16 mouse cellular contexts compared by ENCODE assay signal in genomic region chr17:5822541-5822940, GRCm38 (mm10). TPM values are rescaled to one million over a fixed set of nuclear protein-coding genes. Genes with fewer than 3 reads are reported as not detected.
DNase-seq lines count a peak whose midpoint lies in the region; ATAC-seq and TF ChIP-seq lines count a peak whose summit lies in the region.
"Had no signal": no experiment of that assay in that cellular context is flagged by ENCODE, and none has a peak within 500 bp of the region (broad histone marks: within the 10 kb centered on the region; RNA-seq: fewer than 3 reads in every experiment).

No protein-coding gene starts in this region.

- intact Hi-C loops in gastrocnemius, postnatal 14 days (cut with DNase I; ENCODE audit: low total_unique reads), result no loop called here

- WGBS in kidney, embryonic 16.5 days, result 73% methylated on average over 2 of the region's 2 CpGs
- 72% methylated on average over 2 of the region's 2 CpGs for WGBS in midbrain, embryonic 10.5 days
- WGBS in midbrain, postnatal 0 days, result 88% methylated on average over 2 of the region's 2 CpGs

- no peaks in the 10 kb centered on the region for H3K36me3 ChIP-seq in kidney, embryonic 16.5 days (ENCODE audit: insufficient read depth, low read length)
- no peaks in the 10 kb centered on the region for H3K36me3 ChIP-seq in midbrain, embryonic 10.5 days
- H3K36me3 ChIP-seq in midbrain, postnatal 0 days (ENCODE audit: insufficient read depth, low read length), result no peaks in the 10 kb centered on the region
- H3K36me3 ChIP-seq: liver, embryonic 13.5 days; neural tube, embryonic 15.5 days had no signal

- no peak for ATAC-seq in kidney, embryonic 16.5 days (ENCODE audit: low FRiP score, low TSS enrichment)
- ATAC-seq in midbrain, postnatal 0 days (ENCODE audit: low FRiP score), result no peak
- ATAC-seq: activated CD4-positive, CD25-positive, alpha-beta regulatory T cell, adult 4 months; forebrain, postnatal 0 days had no signal

- H3K9me3 ChIP-seq in kidney, embryonic 16.5 days (ENCODE audit: low read length), result no peaks in the 10 kb centered on the region
- no peaks in the 10 kb centered on the region for H3K9me3 ChIP-seq in midbrain, embryonic 10.5 days (replicated peaks)
- no peaks in the 10 kb centered on the region for H3K9me3 ChIP-seq in midbrain, postnatal 0 days (ENCODE audit: low read length)
- H3K9me3 ChIP-seq: liver, embryonic 13.5 days; neural tube, embryonic 15.5 days had no signal

- no peak for TF ChIP-seq CTCF in midbrain, postnatal 0 days (IDR thresholded peaks at IDR 0.05)

- H3K4me2 ChIP-seq in kidney, embryonic 16.5 days (replicated peaks; ENCODE audit: low read depth, low read length), result no peak overlapping the region
- H3K4me2 ChIP-seq in midbrain, postnatal 0 days (ENCODE audit: low read depth, low read length, poor library complexity, severe bottlenecking), result no peak overlapping the region
- H3K4me2 ChIP-seq: liver, embryonic 13.5 days; neural tube, embryonic 15.5 days had no signal

- H3K4me1 ChIP-seq in kidney, embryonic 16.5 days (ENCODE audit: insufficient read depth, low read length), result peaks cover 19% of the 10 kb centered on the region
- peaks cover 14% of the 10 kb centered on the region for H3K4me1 ChIP-seq in midbrain, embryonic 10.5 days
- H3K4me1 ChIP-seq in midbrain, postnatal 0 days (ENCODE audit: insufficient read depth, low read length), result no peaks in the 10 kb centered on the region

- peak; percentile 24 for DNase-seq in gastrocnemius, adult 18-20 months (ENCODE audit: low spot score)
- no peak for DNase-seq in gastrocnemius, postnatal 14 days
- no peak for DNase-seq in kidney, adult 18-20 months
- DNase-seq in midbrain, embryonic 10.5 days (ENCODE audit: low spot score), result no peak
- DNase-seq in midbrain, postnatal 0 days (ENCODE audit: low spot score), result no peak
- peak; percentile 46 for DNase-seq in skeletal muscle tissue, adult 2 months (ENCODE audit: low read depth, low spot score)
- no peak for DNase-seq in testis, postnatal 14 days (ENCODE audit: low spot score)
- DNase-seq: cerebellum, adult 9-11 months; forebrain, postnatal 0 days; heart, postnatal 4 days; liver, embryonic 13.5 days; thymus, adult 18-20 months had no signal

- H3K27me3 ChIP-seq in kidney, embryonic 16.5 days (ENCODE audit: insufficient read depth, low read length), result no peaks in the 10 kb centered on the region
- no peaks in the 10 kb centered on the region for H3K27me3 ChIP-seq in midbrain, embryonic 10.5 days (ENCODE audit: low read depth, poor library complexity, severe bottlenecking)
- H3K27me3 ChIP-seq in midbrain, postnatal 0 days (ENCODE audit: insufficient read depth, low read length), result no peaks in the 10 kb centered on the region
- H3K27me3 ChIP-seq: liver, embryonic 13.5 days; neural tube, embryonic 15.5 days had no signal

- no peak overlapping the region for H3K4me3 ChIP-seq in kidney, embryonic 16.5 days (ENCODE audit: low read length)
- no peak overlapping the region for H3K4me3 ChIP-seq in midbrain, embryonic 10.5 days
- no peak overlapping the region for H3K4me3 ChIP-seq in midbrain, postnatal 0 days (ENCODE audit: low read depth, low read length)
- H3K4me3 ChIP-seq: erythroblast, embryonic 14.5 days; liver, embryonic 13.5 days; neural tube, embryonic 15.5 days had no signal

- H3K27ac ChIP-seq in kidney, embryonic 16.5 days (ENCODE audit: low read length), result peak overlapping the region; percentile 14; the same call in 1 of the 2 replicates
- 0 out of 2 replicates have a peak overlapping the region, but pooled peaks have one; percentile 6 for H3K27ac ChIP-seq in midbrain, embryonic 10.5 days (replicated peaks)
- no peak overlapping the region for H3K27ac ChIP-seq in midbrain, postnatal 0 days (ENCODE audit: low read depth, low read length)
- H3K27ac ChIP-seq: liver, embryonic 13.5 days; neural tube, embryonic 15.5 days had no signal

- H3K9ac ChIP-seq in kidney, embryonic 16.5 days (replicated peaks; ENCODE audit: low read length), result no peak overlapping the region
- no peak overlapping the region for H3K9ac ChIP-seq in midbrain, postnatal 0 days (replicated peaks; ENCODE audit: low read length, poor library complexity, severe bottlenecking)
- H3K9ac ChIP-seq: forebrain, postnatal 0 days; liver, embryonic 13.5 days; neural tube, embryonic 15.5 days had no signal

RNA-seq across cellular contexts. Expression of gene Snx9, which starts 18.6 kb away (rescaled TPM):
- total RNA-seq in gastrocnemius, adult 18-20 months (2021), result 10 to 100 TPM; 24.6 to 28.9 TPM
- total RNA-seq in gastrocnemius, postnatal 14 days (2021), result 10 to 100 TPM; 21.0 to 23.9 TPM
- 31.9 and 34.0 TPM in 2 replicates for polyA plus RNA-seq in kidney, embryonic 16.5 days (2015; fragmentation: Nextera tagmentation; extraction: Ambion mirVana)
- 14.2 and 15.3 TPM in 2 replicates for polyA plus RNA-seq in midbrain, embryonic 10.5 days (2016; fragmentation: Nextera tagmentation; extraction: Ambion mirVana)
- total RNA-seq in midbrain, postnatal 0 days (2014; rRNA removed), result 10.4 and 11.3 TPM in 2 replicates
- 4.8 and 5.3 TPM in 2 replicates for polyA plus RNA-seq in midbrain, postnatal 0 days (2015; fragmentation: Nextera tagmentation; extraction: Ambion mirVana)

Comparison
In these comparisons a context has a peak if more than half of its experiments do, and no peak if none do; other contexts are left out.
1. DNase-seq: peak in gastrocnemius, adult 18-20 months (single experiment) and skeletal muscle tissue, adult 2 months (single experiment); none in gastrocnemius, postnatal 14 days (single experiment), kidney, adult 18-20 months (single experiment), midbrain, embryonic 10.5 days (single experiment), midbrain, postnatal 0 days (single experiment) and testis, postnatal 14 days (single experiment).